Mouse (Mus musculus): ENCODE results near the gene Mup11. TPM values are rescaled to one million over a fixed set of nuclear protein-coding genes. Genes with fewer than 3 reads are reported as not detected.
"Not testable (repeated sequence)": the region's sequence is repeated elsewhere in the genome, so short reads cannot be mapped to it uniquely, and the experiment has no call there.

Mup11 gene
- total RNA-seq (2021) = not detected

- DNase-seq; intact Hi-C loops (cut with DNase I): not testable (repeated sequence)
Observed at GRCm38 (mm10) chr4:60662311-60662710, at the start of gene Mup11. Mup11 (minus strand) TSS chr4:60662411.

Other genes starting within 250 kb of the Mup11 start
- not detected for gene Mup9, start 240.5 kb downstream of the Mup11 start, total RNA-seq (2021)
- gene Mup1, start 160.5 kb downstream of the Mup11 start, total RNA-seq (2021) = not detected
- gene Mup10, start 80.2 kb downstream of the Mup11 start, total RNA-seq (2021) = under 1 TPM in 1 of 2 experiments, not detected in 1; 0.69 TPM
- gene Mup12, start 78.9 kb upstream of the Mup11 start, total RNA-seq (2021) = not detected
- gene Mup22, start 159.1 kb upstream of the Mup11 start, total RNA-seq (2021) = not detected

Measured in heart, postnatal 36 days (tissue).